Mouse (Mus musculus) testis, adult 2 months (tissue): ENCODE data around the gene Sirt5.

Experiments
- CTCF ChIP-seq: fragments of 200-500 bp; IDR thresholded peaks from 2 replicates; pipeline ENCODE4 v1.5.1; 2012; ENCODE audit warnings: low read depth, mild to moderate bottlenecking, inconsistent platforms, low read length, moderate library complexity; ENCODE audit not compliant: control insufficient read depth, insufficient read depth, insufficient replicate concordance
- POLR2A ChIP-seq: fragments of 200-500 bp; IDR thresholded peaks from 2 replicates; pipeline ENCODE4 v1.6.1; 2012; ENCODE audit warnings: low read depth, mild to moderate bottlenecking, inconsistent platforms, low read length, moderate library complexity; ENCODE audit not compliant: control insufficient read depth

- TF ChIP-seq CTCF (no peak), POLR2A (no peak)
Measured at GRCm38 (mm10) chr13:43374205-43374604, 8.9 kb downstream of the Sirt5 start.
